Mouse (Mus musculus): ENCODE measurements around the gene Fos. TPM values are rescaled to one million over a fixed set of nuclear protein-coding genes. Genes with fewer than 3 reads are reported as not detected.

Fos gene
- 10 to 100 TPM; 11.0 to 84.6 (median 15.2) TPM for polyA plus RNA-seq (2017; shearing (Covaris generic))

- ATAC-seq = peak; percentile 78
Measured at GRCm38 (mm10) chr12:85473481-85474297, at the start of gene Fos. Fos (plus strand) TSS chr12:85473890.

- no peak for ATAC-seq
Measured at GRCm38 (mm10) chr12:85425721-85426120, 48.0 kb upstream of the Fos start.

DNA sequence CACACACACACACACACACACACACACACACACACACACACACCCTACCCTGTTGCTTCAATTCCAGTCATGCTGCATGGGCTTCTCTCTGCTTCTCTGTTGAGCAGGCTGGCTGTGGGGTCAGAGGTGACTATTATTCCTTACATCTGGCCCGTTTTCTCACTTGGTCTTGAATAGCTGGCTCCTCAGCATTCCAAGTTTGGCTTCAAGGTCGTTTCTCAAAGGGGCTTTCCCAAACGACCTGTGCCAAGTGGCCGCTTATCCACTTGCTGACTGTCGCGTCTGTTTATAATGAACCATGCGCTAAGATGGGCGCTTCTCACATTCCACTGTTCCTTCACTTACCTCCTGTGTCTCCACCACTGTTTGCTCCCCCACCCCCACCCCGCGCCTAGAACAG is 47.6 kb upstream of the Fos start:
- no peak for ATAC-seq

- no peak for ATAC-seq
Measured at GRCm38 (mm10) chr12:85427802-85428201, 45.9 kb upstream of the Fos start.

DNA sequence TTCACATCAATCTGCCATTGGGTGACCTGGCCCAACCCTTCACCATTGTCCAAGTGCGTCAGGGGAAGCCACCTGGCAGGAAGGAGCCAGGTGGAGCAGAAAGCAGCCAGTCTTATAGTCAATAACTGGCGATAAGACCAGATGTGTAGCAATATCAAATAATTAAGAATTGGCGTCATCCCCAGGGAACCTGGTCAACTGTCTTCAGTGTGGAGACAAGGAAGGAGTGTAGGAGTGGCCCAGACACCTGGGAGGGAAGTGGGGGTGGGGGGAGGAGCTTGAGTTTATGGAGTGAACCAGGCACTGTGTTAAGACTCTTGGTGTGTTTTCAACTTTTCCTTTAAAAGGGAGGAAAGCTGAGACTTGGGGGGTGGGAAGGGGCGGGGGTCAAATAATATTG is 43.7 kb upstream of the Fos start:
- no peak for ATAC-seq

DNA sequence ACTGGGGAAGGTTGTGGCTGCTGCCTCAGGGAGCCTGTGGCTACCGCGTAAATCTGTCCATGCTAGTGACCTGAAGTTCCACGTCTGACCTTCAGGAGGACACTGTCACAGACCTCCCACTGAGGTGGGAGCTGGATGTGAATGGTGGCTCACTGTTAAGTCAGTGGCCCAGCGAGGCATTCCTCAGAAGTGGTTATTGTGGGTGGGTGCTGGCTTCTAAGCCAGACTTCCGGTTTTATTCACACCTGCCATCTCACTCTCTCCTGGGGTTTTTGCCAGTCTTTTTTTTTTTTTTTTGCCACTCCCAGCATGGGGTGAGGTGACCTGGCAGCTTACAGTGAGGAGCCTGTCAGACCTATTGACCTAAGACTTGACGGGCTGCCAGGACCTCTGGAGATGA is 43.3 kb upstream of the Fos start:
- ATAC-seq = peak; percentile 58

DNA sequence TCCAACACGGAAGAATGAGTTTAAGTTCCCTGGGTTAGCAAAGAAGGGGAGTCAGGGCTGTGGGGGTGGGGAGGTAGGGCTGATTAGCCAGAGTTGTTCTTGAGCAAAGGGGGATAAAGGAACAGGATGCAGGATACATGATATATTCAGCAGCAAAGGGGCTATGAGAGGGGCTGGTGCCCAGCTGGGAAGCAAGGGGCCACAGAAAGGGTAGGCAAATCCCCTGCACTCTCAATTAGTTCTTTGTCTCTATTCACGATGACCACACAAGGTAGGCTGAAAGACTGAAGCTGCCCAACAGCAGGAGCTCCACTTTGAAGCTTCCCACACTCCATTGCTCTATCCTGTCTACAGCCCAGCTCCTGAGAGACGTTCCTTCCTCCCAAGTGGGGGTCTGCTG is 39.8 kb upstream of the Fos start:
- no peak for ATAC-seq

GRCm38 (mm10) chr12:85434526-85434925 is 39.2 kb upstream of the Fos start:
- no peak for ATAC-seq

DNA sequence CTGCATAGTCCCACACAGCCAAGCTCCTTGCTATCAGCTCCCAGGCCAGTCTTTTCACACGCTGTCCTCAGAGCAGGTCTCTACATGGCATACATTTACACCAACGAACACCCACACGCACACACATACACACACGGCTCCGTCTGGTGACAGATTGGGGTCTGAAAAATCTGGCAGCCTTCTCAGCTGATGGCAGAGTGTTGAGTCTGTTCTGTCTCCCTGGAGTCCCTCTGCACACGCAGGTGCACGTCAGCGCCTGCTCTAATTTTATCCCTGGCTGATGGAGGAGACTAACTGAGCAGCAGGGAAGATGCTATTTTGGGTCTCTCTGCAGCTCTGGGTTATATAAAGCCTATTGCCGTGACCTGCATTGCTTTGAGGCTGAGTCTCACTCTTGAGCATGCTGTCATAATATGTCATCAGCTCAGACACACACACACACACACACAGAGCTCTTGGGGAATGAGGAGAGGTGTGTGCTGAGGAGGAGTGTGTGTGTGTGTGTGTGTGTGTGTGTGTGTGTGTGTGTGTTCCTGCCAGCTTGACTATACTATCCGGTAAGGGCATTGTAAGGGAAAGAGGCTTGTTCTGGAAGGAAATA is 37.6 kb upstream of the Fos start:
- ATAC-seq = no peak

DNA sequence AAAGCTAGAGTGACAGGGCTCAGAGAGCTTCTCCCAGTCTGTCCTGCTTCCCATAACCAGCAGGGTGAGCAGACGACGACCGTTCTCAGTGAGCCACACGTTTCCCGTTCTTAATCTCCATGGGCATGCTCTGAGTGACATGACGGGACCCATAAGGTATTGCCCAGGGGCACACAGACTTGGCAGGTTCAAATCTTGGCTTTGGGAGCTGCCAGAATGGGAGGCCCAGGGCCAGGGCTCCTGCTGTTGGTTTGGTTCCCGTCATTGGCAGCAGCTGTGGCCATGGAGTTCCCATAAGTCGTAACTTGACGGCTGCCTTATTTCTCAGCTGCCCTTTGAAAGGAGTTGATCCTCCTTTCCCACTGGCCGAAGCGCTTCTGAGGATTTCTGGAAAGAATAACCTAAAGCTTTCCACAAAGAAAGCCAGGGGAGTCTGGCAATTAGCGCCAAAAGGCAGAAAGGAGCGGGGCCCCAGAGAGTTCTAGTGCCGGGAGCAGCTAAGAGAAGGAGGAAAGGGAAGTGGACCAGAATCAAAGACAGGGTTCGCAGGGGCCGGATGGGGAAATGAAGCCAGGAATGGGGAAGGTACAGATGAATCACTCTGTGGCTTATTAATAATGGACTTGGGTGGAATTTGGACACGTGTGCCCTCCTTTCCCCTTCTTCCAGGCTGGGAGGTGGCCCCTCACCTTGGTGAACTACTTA is 36.4 kb upstream of the Fos start:
- no peak for ATAC-seq

GRCm38 (mm10) chr12:85443456-85443855 is 30.2 kb upstream of the Fos start:
- no peak for ATAC-seq

GRCm38 (mm10) chr12:85444646-85445045 is 29.0 kb upstream of the Fos start:
- peak; percentile 69 for ATAC-seq

DNA sequence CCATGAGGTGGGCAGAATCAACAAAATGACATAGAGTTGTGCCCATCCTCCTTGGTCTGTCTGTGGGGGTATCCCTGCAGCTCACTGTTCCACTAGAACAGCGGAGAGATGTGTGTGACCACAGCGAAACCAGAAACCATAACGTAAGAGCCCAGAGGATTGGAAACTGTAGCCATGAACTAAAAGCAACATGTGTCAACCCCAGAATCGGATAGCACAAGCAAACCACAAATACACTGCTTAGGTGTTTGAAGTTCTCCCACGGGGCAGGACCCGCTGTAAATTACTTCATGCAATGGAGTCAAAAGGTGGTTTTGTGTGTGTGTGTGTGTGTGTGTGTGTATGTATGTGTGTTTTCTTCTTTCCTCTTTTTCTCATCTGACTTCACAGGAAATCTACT is 26.7 kb upstream of the Fos start:
- ATAC-seq = peak; percentile 75

- no peak for ATAC-seq
Measured at GRCm38 (mm10) chr12:85447490-85447889, 26.2 kb upstream of the Fos start.

- no peak for ATAC-seq
Measured at GRCm38 (mm10) chr12:85449478-85449877, 24.2 kb upstream of the Fos start.

- no peak for ATAC-seq
Measured at GRCm38 (mm10) chr12:85451693-85452491, 21.8 kb upstream of the Fos start.

DNA sequence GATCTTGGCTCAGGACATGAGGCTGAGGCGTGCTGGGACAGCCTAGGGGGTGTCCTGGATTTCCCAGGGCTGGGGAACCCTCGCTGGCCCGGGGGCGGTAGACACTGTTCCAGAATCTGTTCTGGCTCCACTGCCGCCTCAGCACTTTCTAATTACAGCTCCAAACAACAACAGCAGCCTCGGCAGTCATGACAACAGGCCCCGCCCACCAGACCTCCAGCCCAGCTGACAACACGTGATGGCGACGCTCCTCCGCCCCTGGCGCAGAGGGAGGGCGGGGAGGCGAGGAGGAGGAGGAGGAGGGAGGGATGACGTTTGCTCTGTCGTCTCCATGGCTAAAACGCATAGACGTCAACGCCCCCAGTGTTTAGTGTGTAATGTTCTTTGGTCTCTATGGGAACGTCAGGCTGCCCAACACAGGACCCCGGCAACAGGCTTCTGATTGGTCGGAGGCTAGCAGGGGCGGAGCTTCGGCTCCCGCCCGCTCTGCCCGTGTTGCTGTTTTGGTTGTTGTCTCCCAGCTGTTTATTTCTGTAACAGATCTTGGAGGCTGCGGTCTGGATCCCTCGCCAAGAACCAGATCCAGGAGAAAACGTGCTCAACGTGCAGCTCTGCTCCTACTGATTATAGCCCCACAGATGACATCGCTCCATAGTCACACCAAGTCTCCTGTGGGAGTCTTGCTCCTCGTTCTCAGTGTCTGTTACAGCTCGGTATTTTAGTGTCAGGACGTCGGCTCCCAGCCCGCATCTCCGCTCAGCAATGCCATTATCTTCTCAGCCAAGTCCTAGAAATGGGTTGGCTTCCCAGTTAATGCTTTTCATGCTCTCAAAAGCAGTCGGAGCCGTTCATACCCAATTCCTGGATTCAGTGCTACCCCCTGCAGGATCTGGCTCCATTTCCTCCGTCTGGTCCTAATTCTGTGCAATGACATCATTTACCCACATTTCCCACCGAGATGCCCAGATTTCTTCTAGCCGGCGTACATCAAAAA is 18.3 kb upstream of the Fos start:
- peak; percentile 96 for ATAC-seq

- no peak for ATAC-seq
Measured at GRCm38 (mm10) chr12:85456276-85456675, 17.4 kb upstream of the Fos start.

DNA sequence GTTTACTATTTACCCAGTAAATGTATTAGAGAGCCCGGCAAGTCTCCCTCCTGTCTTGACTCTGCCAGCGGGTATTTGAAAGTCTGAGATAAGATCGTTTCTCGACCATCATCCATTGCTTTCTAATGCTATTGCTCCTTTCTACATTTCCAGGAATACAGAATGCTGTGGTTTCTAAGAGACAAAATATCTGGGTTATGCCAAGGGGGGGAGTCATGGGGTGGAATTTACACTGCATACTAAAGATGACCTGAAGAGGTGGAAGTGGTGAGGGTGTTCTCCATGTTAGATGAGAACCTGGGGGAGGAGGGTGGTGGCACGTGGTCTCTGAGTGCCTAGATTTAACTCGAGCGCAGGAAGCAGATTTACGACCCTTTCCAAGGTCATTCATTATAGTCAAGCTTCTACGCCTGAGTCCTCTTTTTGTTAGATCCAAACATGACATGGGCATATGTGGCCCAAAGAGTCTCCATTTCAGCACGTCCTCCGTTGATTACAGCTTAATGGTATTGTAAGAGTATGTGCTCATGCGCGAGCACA is 16.7 kb upstream of the Fos start:
- no peak for ATAC-seq

DNA sequence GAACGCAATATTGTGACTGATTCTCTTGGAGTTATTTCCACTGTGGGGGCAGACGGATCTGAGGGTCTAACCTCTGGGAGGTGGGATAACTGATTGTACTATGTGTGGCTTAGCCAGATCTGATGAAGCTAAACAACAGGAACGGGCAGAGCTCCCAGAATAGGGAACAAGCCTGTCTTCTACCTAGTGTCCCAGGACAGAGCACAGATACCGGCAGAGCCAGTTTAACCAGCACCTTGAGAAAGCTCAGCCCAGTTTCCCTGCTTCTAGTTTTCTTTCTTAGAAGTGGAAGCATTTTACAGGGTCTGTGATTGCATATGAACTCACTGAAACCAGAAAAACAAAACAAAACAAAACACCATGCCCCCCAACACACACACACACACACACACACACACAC is 13.9 kb upstream of the Fos start:
- ATAC-seq = no peak

All from inflammation-experienced regulatory T-cells, adult 6 months (primary cell).